ENCODE assay signal across 8 mouse cellular contexts in genomic region chr13:23464841-23465366, GRCm38 (mm10). TPM values are rescaled to one million over a fixed set of nuclear protein-coding genes. Genes with fewer than 3 reads are reported as not detected.
DNase-seq lines count a peak whose midpoint lies in the region; ATAC-seq and TF ChIP-seq lines count a peak whose summit lies in the region.

No protein-coding gene starts in this region.

- H3K36me3 ChIP-seq in kidney, postnatal 0 days (ENCODE audit: insufficient read depth, low read length): no peaks in the 10 kb centered on the region
- H3K36me3 ChIP-seq in hindbrain, embryonic 16.5 days (ENCODE audit: control insufficient read depth, insufficient read depth, low read length): no peaks in the 10 kb centered on the region
- H3K36me3 ChIP-seq in midbrain, embryonic 16.5 days (ENCODE audit: control insufficient read depth, insufficient read depth, low read length): no peaks in the 10 kb centered on the region

- ATAC-seq in kidney, postnatal 0 days (replicated peaks; ENCODE audit: low FRiP score, low read depth): no peak
- no peak for ATAC-seq in hindbrain, embryonic 16.5 days
- no peak for ATAC-seq in midbrain, embryonic 16.5 days

- peak overlapping the region; percentile 90 for H3K4me2 ChIP-seq in kidney, postnatal 0 days (ENCODE audit: low read length)
- peak overlapping the region; percentile 88 for H3K4me2 ChIP-seq in hindbrain, embryonic 16.5 days (ENCODE audit: low read length)
- H3K4me2 ChIP-seq in midbrain, embryonic 16.5 days (ENCODE audit: low read length): peak overlapping the region; percentile 76

- no peaks in the 10 kb centered on the region for H3K9me3 ChIP-seq in kidney, postnatal 0 days (replicated peaks; ENCODE audit: low read length)
- no peaks in the 10 kb centered on the region for H3K9me3 ChIP-seq in hindbrain, embryonic 16.5 days (ENCODE audit: control insufficient read depth, low read length)
- no peaks in the 10 kb centered on the region for H3K9me3 ChIP-seq in midbrain, embryonic 16.5 days (replicated peaks; ENCODE audit: control insufficient read depth, low read length, poor library complexity, severe bottlenecking)

- no peaks in the 10 kb centered on the region for H3K27me3 ChIP-seq in kidney, postnatal 0 days (ENCODE audit: insufficient read depth, low read length)
- no peaks in the 10 kb centered on the region for H3K27me3 ChIP-seq in hindbrain, embryonic 16.5 days (replicated peaks; ENCODE audit: control insufficient read depth, insufficient read depth, low read length)
- no peaks in the 10 kb centered on the region for H3K27me3 ChIP-seq in midbrain, embryonic 16.5 days (ENCODE audit: control insufficient read depth, insufficient read depth, low read depth, low read length)

- H3K4me1 ChIP-seq in kidney, postnatal 0 days (replicated peaks; ENCODE audit: insufficient read depth, low read length): peaks cover 11% of the 10 kb centered on the region
- H3K4me1 ChIP-seq in hindbrain, embryonic 16.5 days (ENCODE audit: control insufficient read depth, insufficient read depth, low read depth, low read length): peaks cover 8% of the 10 kb centered on the region
- peaks cover 10% of the 10 kb centered on the region for H3K4me1 ChIP-seq in midbrain, embryonic 16.5 days (ENCODE audit: control insufficient read depth, insufficient read depth, low read length)

- no peak for TF ChIP-seq CTCF in kidney, postnatal 0 days (IDR thresholded peaks at IDR 0.05; ENCODE audit: low read depth)

- peak overlapping the region; percentile 59; the same call in 1 of the 2 replicates for H3K9ac ChIP-seq in kidney, postnatal 0 days (ENCODE audit: low read depth, low read length)
- H3K9ac ChIP-seq in hindbrain, embryonic 16.5 days (ENCODE audit: low read depth, low read length): peak overlapping the region; percentile 64; the same call in 1 of the 2 replicates
- H3K9ac ChIP-seq in midbrain, embryonic 16.5 days (ENCODE audit: low read depth, low read length): no peak overlapping the region

- 12% methylated on average over 11 of the region's 11 CpGs for WGBS in kidney, postnatal 0 days
- WGBS in hindbrain, embryonic 16.5 days: 3% methylated on average over 11 of the region's 11 CpGs
- 1% methylated on average over 11 of the region's 11 CpGs for WGBS in midbrain, embryonic 16.5 days

- H3K27ac ChIP-seq in kidney, postnatal 0 days: no peak overlapping the region
- H3K27ac ChIP-seq in hindbrain, embryonic 16.5 days (ENCODE audit: low read depth, low read length): no peak overlapping the region
- H3K27ac ChIP-seq in midbrain, embryonic 16.5 days (ENCODE audit: low read length): no peak overlapping the region

- DNase-seq in kidney, postnatal 0 days (ENCODE audit: low spot score): no peak
- no peak for DNase-seq in kidney, postnatal 25 days
- peak; percentile 32 for DNase-seq in embryo, embryonic 9.5 days (ENCODE audit: extremely low spot score)
- no peak for DNase-seq in frontal cortex, postnatal 10 days (ENCODE audit: low spot score in 2 of 2)
- no peak for DNase-seq in adrenal gland, postnatal 10 days
- no peak for DNase-seq in layer of hippocampus, postnatal 14 days (ENCODE audit: low spot score in 2 of 2)

- peak overlapping the region; percentile 54 for H3K4me3 ChIP-seq in kidney, postnatal 0 days (replicated peaks; ENCODE audit: low read depth, low read length)
- peak overlapping the region; percentile 59 for H3K4me3 ChIP-seq in hindbrain, embryonic 16.5 days (ENCODE audit: low read length)
- H3K4me3 ChIP-seq in midbrain, embryonic 16.5 days (ENCODE audit: low read depth, low read length): peak overlapping the region; percentile 46

RNA-seq across cellular contexts. Expression of gene Btn1a1, which starts 0.8 kb away (rescaled TPM):
- 0.06 TPM in 1 of 2 replicates, not detected in the other for polyA plus RNA-seq in kidney, postnatal 0 days (2015; fragmentation: Nextera tagmentation; extraction: Ambion mirVana)
- polyA plus RNA-seq in hindbrain, embryonic 16.5 days (2015; fragmentation: Nextera tagmentation; extraction: Ambion mirVana): 0.09 and 0.20 TPM in 2 replicates
- polyA plus RNA-seq in midbrain, embryonic 16.5 days (2015; fragmentation: Nextera tagmentation; extraction: Ambion mirVana): 0.10 and 0.31 TPM in 2 replicates
- under 1 TPM in 1 of 2 experiments, not detected in 1; 0.55 TPM for total RNA-seq in adrenal gland, postnatal 10 days (2021)
- not detected for total RNA-seq in layer of hippocampus, postnatal 14 days (2021)

RNA-seq across cellular contexts. Expression of gene Btn2a2, which starts 23.8 kb away (rescaled TPM):
- polyA plus RNA-seq in kidney, postnatal 0 days (2015; fragmentation: Nextera tagmentation; extraction: Ambion mirVana): 0.13 and 0.28 TPM in 2 replicates
- 0.14 TPM in 1 of 2 replicates, not detected in the other for polyA plus RNA-seq in hindbrain, embryonic 16.5 days (2015; fragmentation: Nextera tagmentation; extraction: Ambion mirVana)
- 0.15 TPM in 1 of 2 replicates, not detected in the other for polyA plus RNA-seq in midbrain, embryonic 16.5 days (2015; fragmentation: Nextera tagmentation; extraction: Ambion mirVana)
- not detected for total RNA-seq in adrenal gland, postnatal 10 days (2021)
- 1 to 10 TPM in 1 of 2 experiments, under 1 TPM in 1; 0.58 to 1.0 TPM for total RNA-seq in layer of hippocampus, postnatal 14 days (2021)

RNA-seq across cellular contexts. Expression of gene Abt1, which starts 41.2 kb away (rescaled TPM):
- 10.0 and 10.4 TPM in 2 replicates for polyA plus RNA-seq in kidney, postnatal 0 days (2015; fragmentation: Nextera tagmentation; extraction: Ambion mirVana)
- polyA plus RNA-seq in hindbrain, embryonic 16.5 days (2015; fragmentation: Nextera tagmentation; extraction: Ambion mirVana): 9.8 and 10.1 TPM in 2 replicates
- polyA plus RNA-seq in midbrain, embryonic 16.5 days (2015; fragmentation: Nextera tagmentation; extraction: Ambion mirVana): 9.1 and 11.0 TPM in 2 replicates
- total RNA-seq in adrenal gland, postnatal 10 days (2021): 1 to 10 TPM; 6.1 to 7.1 TPM
- 1 to 10 TPM; 7.0 TPM for total RNA-seq in layer of hippocampus, postnatal 14 days (2021)
